Mouse (Mus musculus): ENCODE results near the gene Anks1b. TPM values are rescaled to one million over a fixed set of nuclear protein-coding genes. Genes with fewer than 3 reads are reported as not detected.

Anks1b gene
- polyA plus RNA-seq, 1 experiment from 2014 or later: 1.6 TPM

GRCm38 (mm10) chr10:90766261-90766660 is 893.0 kb downstream of the Anks1b start:
- Histone ChIP-seq H3K27ac (replicated peaks) (no peak overlapping the region), H3K27me3 (ENCODE audit: low read depth, poor library complexity, severe bottlenecking) (no peaks in the 10 kb centered on the region), H3K9me3 (replicated peaks) (no peaks in the 10 kb centered on the region), H3K36me3 (no peaks in the 10 kb centered on the region), H3K4me3 (no peak overlapping the region), H3K4me1 (peaks cover 11% of the 10 kb centered on the region)
- DNase-seq (ENCODE audit: low spot score): no peak
- 76% methylated on average over 3 of the region's 3 CpGs for WGBS

DNA sequence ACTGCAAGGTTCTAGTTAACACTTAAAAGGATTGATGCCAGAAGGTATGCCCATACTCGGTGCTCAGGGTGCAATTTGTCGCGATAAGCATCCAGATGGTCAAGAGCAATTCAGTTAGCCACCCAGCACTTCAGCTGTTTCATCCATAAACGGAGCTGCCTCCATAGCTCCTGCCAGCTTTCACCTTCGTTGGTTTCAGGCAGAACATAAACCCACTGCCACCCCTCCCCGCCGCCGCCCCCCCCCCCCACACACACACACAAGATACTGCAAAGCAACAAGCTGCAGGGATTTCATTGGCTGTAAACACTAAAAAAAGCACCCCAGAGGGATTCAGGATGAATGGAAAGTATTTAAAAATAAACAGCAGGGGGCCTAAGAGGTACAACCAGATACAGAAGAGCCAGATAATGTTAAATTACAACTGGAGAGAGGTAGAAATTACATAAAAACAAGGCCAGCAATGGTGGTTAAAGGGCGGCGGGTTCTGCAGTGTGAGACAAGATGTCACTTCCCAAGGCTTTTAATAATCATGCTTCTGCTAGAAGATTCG is 897.2 kb downstream of the Anks1b start:
- Histone ChIP-seq H3K27me3 (ENCODE audit: low read depth, poor library complexity, severe bottlenecking) (peaks cover 9% of the 10 kb centered on the region), H3K4me3 (no peak overlapping the region), H3K9me3 (replicated peaks) (no peaks in the 10 kb centered on the region), H3K27ac (replicated peaks) (no peak overlapping the region), H3K36me3 (no peaks in the 10 kb centered on the region), H3K4me1 (peaks cover 25% of the 10 kb centered on the region)
- DNase-seq (ENCODE audit: low spot score): no peak
- 29% methylated on average over 11 of the region's 11 CpGs for WGBS

DNA sequence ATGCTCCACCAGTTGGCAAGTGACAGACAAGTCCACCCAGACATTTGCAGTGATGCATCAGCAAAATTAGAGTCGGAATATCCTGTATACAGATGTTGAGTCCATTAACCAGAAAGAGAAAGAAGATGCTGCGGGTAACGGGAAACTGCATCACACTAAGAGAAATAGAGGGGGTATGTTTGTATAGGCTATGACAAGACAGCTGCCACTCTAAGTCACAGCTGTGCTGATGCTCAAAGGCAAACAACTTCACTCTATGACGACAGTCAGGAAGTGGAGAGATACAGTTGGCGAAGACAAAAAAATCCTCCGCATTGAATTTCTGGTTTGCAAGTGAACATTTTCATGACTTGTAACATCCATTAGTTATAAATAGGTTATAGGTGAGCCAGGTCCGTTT is 897.7 kb downstream of the Anks1b start:
- H3K36me3 ChIP-seq: no peaks in the 10 kb centered on the region
- H3K27me3 ChIP-seq (ENCODE audit: low read depth, poor library complexity, severe bottlenecking): peaks cover 9% of the 10 kb centered on the region
- H3K4me1 ChIP-seq: peaks cover 25% of the 10 kb centered on the region
- H3K9me3 ChIP-seq (replicated peaks): no peaks in the 10 kb centered on the region
- H3K27ac ChIP-seq (replicated peaks): no peak overlapping the region
- DNase-seq (ENCODE audit: low spot score): no peak
- peak overlapping the region; percentile 37 for H3K4me3 ChIP-seq
- 50% methylated on average over 7 of the region's 7 CpGs for WGBS

GRCm38 (mm10) chr10:90771471-90772226 is 898.3 kb downstream of the Anks1b start:
- peak overlapping the region; percentile 37 for H3K4me3 ChIP-seq
- WGBS: 9% methylated on average over 15 of the region's 15 CpGs
- peak; percentile 34 for DNase-seq (ENCODE audit: low spot score)
- no peaks in the 10 kb centered on the region for H3K36me3 ChIP-seq
- H3K9me3 ChIP-seq (replicated peaks): no peaks in the 10 kb centered on the region
- H3K27me3 ChIP-seq (ENCODE audit: low read depth, poor library complexity, severe bottlenecking): peaks cover 9% of the 10 kb centered on the region
- peaks cover 25% of the 10 kb centered on the region for H3K4me1 ChIP-seq
- 0 out of 2 replicates have a peak overlapping the region, but pooled peaks have one; percentile 6 for H3K27ac ChIP-seq (replicated peaks)

- Histone ChIP-seq H3K9me3 (replicated peaks) (no peaks in the 10 kb centered on the region), H3K4me1 (peaks cover 3% of the 10 kb centered on the region; the same call in 1 of the 2 replicates), H3K36me3 (no peaks in the 10 kb centered on the region), H3K4me3 (no peak overlapping the region), H3K27ac (replicated peaks) (no peak overlapping the region), H3K27me3 (ENCODE audit: low read depth, poor library complexity, severe bottlenecking) (no peaks in the 10 kb centered on the region)
- WGBS: 56% methylated on average over 13 of the region's 13 CpGs
- DNase-seq (ENCODE audit: low spot score): no peak
Measured at GRCm38 (mm10) chr10:90779561-90780400, 906.5 kb downstream of the Anks1b start.

GRCm38 (mm10) chr10:90784981-90785650 is 911.8 kb downstream of the Anks1b start:
- no peak overlapping the region for H3K4me3 ChIP-seq
- 72% methylated on average over 4 of the region's 4 CpGs for WGBS
- no peaks in the 10 kb centered on the region for H3K36me3 ChIP-seq
- H3K4me1 ChIP-seq: no peaks in the 10 kb centered on the region
- no peaks in the 10 kb centered on the region for H3K9me3 ChIP-seq (replicated peaks)
- no peak for DNase-seq (ENCODE audit: low spot score)
- H3K27ac ChIP-seq (replicated peaks): no peak overlapping the region
- H3K27me3 ChIP-seq (ENCODE audit: low read depth, poor library complexity, severe bottlenecking): no peaks in the 10 kb centered on the region

- Histone ChIP-seq H3K9me3 (replicated peaks) (no peaks in the 10 kb centered on the region), H3K4me1 (no peaks in the 10 kb centered on the region), H3K27me3 (ENCODE audit: low read depth, poor library complexity, severe bottlenecking) (no peaks in the 10 kb centered on the region), H3K27ac (replicated peaks) (no peak overlapping the region), H3K4me3 (no peak overlapping the region), H3K36me3 (no peaks in the 10 kb centered on the region)
- 88% methylated on average over 8 of the region's 8 CpGs for WGBS
- DNase-seq (ENCODE audit: low spot score): no peak
Measured at GRCm38 (mm10) chr10:90785680-90786079, 912.4 kb downstream of the Anks1b start.

GRCm38 (mm10) chr10:90803112-90803511 is 929.8 kb downstream of the Anks1b start:
- no peak for DNase-seq (ENCODE audit: low spot score)
- Histone ChIP-seq H3K27ac (replicated peaks) (no peak overlapping the region), H3K27me3 (ENCODE audit: low read depth, poor library complexity, severe bottlenecking) (no peaks in the 10 kb centered on the region), H3K9me3 (replicated peaks) (no peaks in the 10 kb centered on the region), H3K4me3 (no peak overlapping the region), H3K36me3 (no peaks in the 10 kb centered on the region), H3K4me1 (peaks cover 5% of the 10 kb centered on the region; the same call in 1 of the 2 replicates)
- 49% methylated on average over 6 of the region's 6 CpGs for WGBS

DNA sequence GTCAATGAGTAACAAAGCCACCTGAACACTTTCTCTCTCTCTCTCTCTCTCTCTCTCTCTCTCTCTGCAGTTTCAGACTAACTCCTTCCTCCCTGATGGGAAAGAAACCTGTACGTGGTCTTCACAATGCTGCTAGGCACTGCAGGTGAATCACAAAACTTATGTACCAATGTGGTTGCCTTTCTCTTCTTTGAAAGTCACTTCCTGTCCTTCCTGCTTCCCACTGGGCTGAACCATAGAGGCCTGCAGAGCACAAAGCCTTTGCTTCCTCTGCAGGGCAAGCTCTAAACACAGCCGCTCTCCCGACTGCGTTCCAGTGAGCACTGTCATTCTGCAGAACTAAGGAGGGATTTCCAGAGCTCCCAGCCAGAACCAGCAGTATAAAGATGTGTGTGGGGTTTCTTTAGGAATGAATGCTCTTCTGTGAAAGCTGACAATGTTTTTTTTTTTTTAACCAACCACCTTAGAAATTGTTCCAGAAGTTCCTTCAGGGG is 931.3 kb downstream of the Anks1b start:
- Histone ChIP-seq H3K4me3 (no peak overlapping the region), H3K4me1 (peaks cover 5% of the 10 kb centered on the region; the same call in 1 of the 2 replicates), H3K27me3 (ENCODE audit: low read depth, poor library complexity, severe bottlenecking) (no peaks in the 10 kb centered on the region), H3K36me3 (no peaks in the 10 kb centered on the region), H3K27ac (replicated peaks) (no peak overlapping the region), H3K9me3 (replicated peaks) (no peaks in the 10 kb centered on the region)
- WGBS: 8% methylated on average over 4 of the region's 4 CpGs
- no peak for DNase-seq (ENCODE audit: low spot score)

GRCm38 (mm10) chr10:90808616-90809310 is 935.5 kb downstream of the Anks1b start:
- WGBS: 91% methylated on average over 8 of the region's 8 CpGs
- no peak for DNase-seq (ENCODE audit: low spot score)
- no peaks in the 10 kb centered on the region for H3K36me3 ChIP-seq
- H3K27ac ChIP-seq (replicated peaks): no peak overlapping the region
- no peak overlapping the region for H3K4me3 ChIP-seq
- H3K9me3 ChIP-seq (replicated peaks): no peaks in the 10 kb centered on the region
- peaks cover 5% of the 10 kb centered on the region for H3K4me1 ChIP-seq
- H3K27me3 ChIP-seq (ENCODE audit: low read depth, poor library complexity, severe bottlenecking): no peaks in the 10 kb centered on the region

DNA sequence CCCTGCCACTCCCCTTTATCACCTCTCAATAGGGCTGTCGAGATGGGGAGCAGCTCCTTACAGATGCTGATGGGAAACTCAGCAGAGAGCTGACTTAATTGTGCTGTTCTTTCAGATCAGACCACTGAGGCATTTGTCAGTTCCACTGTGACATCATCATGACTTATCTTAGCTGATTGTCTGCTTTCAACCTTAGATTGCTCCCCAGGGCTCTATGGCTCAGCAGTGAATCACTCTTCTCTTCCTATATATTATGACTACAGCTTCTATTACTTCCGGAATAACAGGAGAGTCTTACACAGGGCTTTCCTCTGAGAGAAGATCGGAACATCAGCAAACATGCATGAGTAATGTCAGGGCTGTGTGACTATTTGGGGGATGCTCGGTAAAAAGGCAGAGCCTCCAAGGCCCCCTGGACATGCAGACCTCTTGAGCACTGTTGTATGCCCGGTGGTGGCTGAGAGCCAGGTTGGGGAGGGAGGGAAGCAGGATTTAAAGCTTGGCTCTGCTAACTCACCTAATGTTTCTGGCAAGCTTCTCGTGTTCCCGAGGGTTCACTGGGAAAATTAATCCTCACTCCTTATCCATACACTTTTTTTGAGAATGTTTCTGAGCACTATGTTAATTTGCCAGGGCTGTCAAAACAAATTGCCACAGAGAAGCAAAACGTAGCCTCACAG is 936.7 kb downstream of the Anks1b start:
- Histone ChIP-seq H3K4me3 (no peak overlapping the region), H3K27me3 (ENCODE audit: low read depth, poor library complexity, severe bottlenecking) (no peaks in the 10 kb centered on the region), H3K9me3 (replicated peaks) (no peaks in the 10 kb centered on the region), H3K27ac (replicated peaks) (no peak overlapping the region), H3K36me3 (no peaks in the 10 kb centered on the region), H3K4me1 (no peaks in the 10 kb centered on the region; the same call in 1 of the 2 replicates)
- 36% methylated on average over 8 of the region's 8 CpGs for WGBS
- no peak for DNase-seq (ENCODE audit: low spot score)

Data from midbrain, embryonic 10.5 days (tissue).